Comparison of ENCODE assay signal across 8 mouse cellular contexts in the genomic region with DNA sequence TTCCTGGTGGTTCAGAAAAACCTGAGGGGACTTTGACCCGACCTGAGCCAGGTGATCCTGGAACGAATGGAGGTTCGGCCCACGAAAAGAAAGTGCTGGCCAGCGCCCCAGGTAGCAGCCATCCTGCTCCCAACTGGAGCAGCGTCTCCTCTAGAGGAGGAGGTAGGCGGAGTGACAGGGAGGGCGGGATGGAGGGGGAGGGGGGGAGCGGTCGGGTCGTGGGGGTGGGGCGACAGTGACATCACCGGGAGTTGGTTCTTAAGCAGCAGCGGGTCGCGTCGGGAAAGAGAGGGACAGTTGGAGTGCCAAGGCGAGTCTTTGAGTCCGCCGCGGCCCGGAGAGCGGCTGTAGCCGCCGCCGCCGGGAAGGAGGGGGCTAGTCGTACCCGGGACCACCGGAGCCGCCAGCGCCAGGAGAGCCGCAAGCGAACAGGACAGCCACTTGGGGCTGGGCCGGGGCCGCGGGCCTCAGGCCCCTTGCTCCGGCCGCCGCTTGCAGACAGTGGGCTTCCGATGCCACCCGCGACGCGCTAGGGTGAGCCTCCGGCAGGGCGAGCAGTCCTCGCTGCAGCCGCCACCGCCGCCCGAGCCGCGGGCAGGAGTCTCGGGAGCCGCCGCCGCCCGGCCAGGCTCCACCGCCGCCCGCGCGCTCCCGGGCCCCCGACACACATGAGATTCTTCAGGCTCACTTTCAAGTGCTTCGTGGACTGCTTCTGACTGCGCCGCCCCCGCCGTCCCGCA. TPM values are rescaled to one million over a fixed set of nuclear protein-coding genes. Genes with fewer than 3 reads are reported as not detected.
A peak's percentile ranks its signal among the peaks of the same experiment; 100 is the strongest.
DNase-seq lines count a peak whose midpoint lies in the region; ATAC-seq and TF ChIP-seq lines count a peak whose summit lies in the region.

TSS of gene Slc6a8 (plus strand) at position 272 of the 740 bp plus-strand sequence.

- no peaks in the 10 kb centered on the region for H3K27me3 ChIP-seq in forebrain, postnatal 0 days (ENCODE audit: insufficient read depth, low read length)
- peaks cover 12% of the 10 kb centered on the region; the same call in 1 of the 2 replicates for H3K27me3 ChIP-seq in hindbrain, embryonic 10.5 days (ENCODE audit: insufficient read depth, poor library complexity, severe bottlenecking)
- H3K27me3 ChIP-seq in lung, embryonic 16.5 days (ENCODE audit: control insufficient read depth, insufficient read depth, low read depth, low read length): no peaks in the 10 kb centered on the region

- H3K4me1 ChIP-seq in forebrain, postnatal 0 days (ENCODE audit: insufficient read depth): no peaks in the 10 kb centered on the region
- H3K4me1 ChIP-seq in hindbrain, embryonic 10.5 days (replicated peaks): peaks cover 24% of the 10 kb centered on the region
- H3K4me1 ChIP-seq in lung, embryonic 16.5 days (replicated peaks; ENCODE audit: control insufficient read depth, insufficient read depth, low read length): peaks cover 7% of the 10 kb centered on the region; the same call in 1 of the 2 replicates

- 38% methylated on average over 64 of the region's 72 CpGs for WGBS in forebrain, postnatal 0 days
- WGBS in hindbrain, embryonic 10.5 days: 19% methylated on average over 65 of the region's 72 CpGs
- WGBS in lung, embryonic 16.5 days: 11% methylated on average over 37 of the region's 72 CpGs

- TF ChIP-seq CTCF in forebrain, postnatal 0 days (IDR thresholded peaks at IDR 0.05; ENCODE audit: low read depth): no peak

- peak; percentile 30 for DNase-seq in MEL-GATA-1-ER (ENCODE audit: extremely low read depth, low read depth)
- peak; percentile 69 for DNase-seq in cerebellum, adult 11-12 months
- peak; percentile 74 for DNase-seq in forebrain, postnatal 0 days
- peak; percentile 78 for DNase-seq in hindbrain, embryonic 10.5 days (ENCODE audit: low spot score)
- DNase-seq in layer of hippocampus, adult 9-11 months: peak; percentile 54
- DNase-seq in right cerebral cortex, postnatal 10 days (ENCODE audit: low spot score in 2 of 2): peak; percentile 70 to 77
- DNase-seq in spleen, adult 12 weeks (ENCODE audit: low spot score): no peak

- peak within 1 kb of the TSS; percentile 62 for H3K27ac ChIP-seq in forebrain, postnatal 0 days (ENCODE audit: low read depth, low read length)
- H3K27ac ChIP-seq in hindbrain, embryonic 10.5 days: peak within 1 kb of the TSS; percentile 89
- peak within 1 kb of the TSS; percentile 39; the same call in 1 of the 2 replicates for H3K27ac ChIP-seq in lung, embryonic 16.5 days (ENCODE audit: low read length)

- H3K9ac ChIP-seq in forebrain, postnatal 0 days: peak within 1 kb of the TSS; percentile 64
- H3K9ac ChIP-seq in lung, embryonic 16.5 days (ENCODE audit: low read length): peak within 1 kb of the TSS; percentile 82

- H3K4me3 ChIP-seq in forebrain, postnatal 0 days (ENCODE audit: low read depth, low read length): peak within 1 kb of the TSS; percentile 53
- H3K4me3 ChIP-seq in hindbrain, embryonic 10.5 days: peak within 1 kb of the TSS; percentile 66
- peak within 1 kb of the TSS; percentile 61 for H3K4me3 ChIP-seq in lung, embryonic 16.5 days (ENCODE audit: low read length)

- peak; percentile 73 for ATAC-seq in forebrain, postnatal 0 days
- peak; percentile 86 for ATAC-seq in lung, embryonic 16.5 days (ENCODE audit: low read depth)

- H3K9me3 ChIP-seq in forebrain, postnatal 0 days (ENCODE audit: low read length): no peaks in the 10 kb centered on the region
- H3K9me3 ChIP-seq in hindbrain, embryonic 10.5 days: no peaks in the 10 kb centered on the region
- H3K9me3 ChIP-seq in lung, embryonic 16.5 days (ENCODE audit: control insufficient read depth, low read length): no peaks in the 10 kb centered on the region

- peak within 1 kb of the TSS; percentile 61 for H3K4me2 ChIP-seq in forebrain, postnatal 0 days (ENCODE audit: low read depth)
- peak within 1 kb of the TSS; percentile 68 for H3K4me2 ChIP-seq in lung, embryonic 16.5 days (ENCODE audit: low read depth, low read length)

- 0 out of 2 replicates have a peak, but pooled peaks cover 4% of the 10 kb centered on the region for H3K36me3 ChIP-seq in forebrain, postnatal 0 days (ENCODE audit: insufficient read depth)
- H3K36me3 ChIP-seq in hindbrain, embryonic 10.5 days: peaks cover 23% of the 10 kb centered on the region
- H3K36me3 ChIP-seq in lung, embryonic 16.5 days (ENCODE audit: control insufficient read depth, insufficient read depth, low read length): 0 out of 2 replicates have a peak, but pooled peaks cover 3% of the 10 kb centered on the region

RNA-seq across cellular contexts. Expression of gene Slc6a8, which starts in this region (rescaled TPM):
- 39.5 and 45.4 TPM in 2 replicates for total RNA-seq in forebrain, postnatal 0 days (2014; rRNA removed)
- polyA plus RNA-seq in forebrain, postnatal 0 days (2015; fragmentation: Nextera tagmentation; extraction: Ambion mirVana): 3.9 and 5.8 TPM in 2 replicates
- polyA plus RNA-seq in hindbrain, embryonic 10.5 days (2016; fragmentation: Nextera tagmentation; extraction: Ambion mirVana): 5.0 and 5.6 TPM in 2 replicates
- 5.2 and 5.6 TPM in 2 replicates for polyA plus RNA-seq in lung, embryonic 16.5 days (2015; fragmentation: Nextera tagmentation; extraction: Ambion mirVana)

Comparison
In these comparisons a context has a peak if more than half of its experiments do, and no peak if none do; other contexts are left out.
1. H3K27ac ChIP-seq: peak in every context shown above with its lines; median percentile 89 in hindbrain, embryonic 10.5 days; 62 in forebrain, postnatal 0 days; 39 in lung, embryonic 16.5 days.